Mouse (Mus musculus): ENCODE measurements around the gene Lekr1. TPM values are rescaled to one million over a fixed set of nuclear protein-coding genes. Genes with fewer than 3 reads are reported as not detected.

Gene Lekr1
- 0.66 and 0.78 TPM in 2 replicates for polyA plus RNA-seq (2012; rRNA removed)

GRCm38 (mm10) chr3:65665977-65666766, at the start of gene Lekr1:
TSS of gene Lekr1 (plus strand) at chr3:65666228.

Other genes with a start within 250 kb of the Lekr1 start
- 2.3 and 2.5 TPM in 2 replicates for gene Tiparp, start 137.8 kb upstream of the Lekr1 start, polyA plus RNA-seq (2012; rRNA removed)

All from liver, embryonic 18 days (tissue).